Mouse (Mus musculus): ENCODE data around the gene Ugt2b5. TPM values are rescaled to one million over a fixed set of nuclear protein-coding genes. Genes with fewer than 3 reads are reported as not detected.
"Not testable (repeated sequence)": the region's sequence is repeated elsewhere in the genome, so short reads cannot be mapped to it uniquely, and the experiment has no call there.

Ugt2b5 gene
- not detected in 2 replicates for polyA plus RNA-seq (2011; ENCODE audit: insufficient read length, low read depth, missing spikeins)

GRCm38 (mm10) chr5:87140196-87140595 is at the start of gene Ugt2b5:
Ugt2b5 (minus strand) TSS chr5:87140318.
- not testable (repeated sequence) for H3K4me3 ChIP-seq (ENCODE audit: insufficient read depth, low read length); H3K27ac ChIP-seq (ENCODE audit: insufficient read depth, low read length); H3K4me1 ChIP-seq (ENCODE audit: control insufficient read depth, insufficient read depth, low read length)

- not testable (repeated sequence) for H3K4me3 ChIP-seq (ENCODE audit: insufficient read depth, low read length); H3K4me1 ChIP-seq (ENCODE audit: control insufficient read depth, insufficient read depth, low read length); H3K27ac ChIP-seq (ENCODE audit: insufficient read depth, low read length)
Measured at GRCm38 (mm10) chr5:87175780-87176179, 35.7 kb upstream of the Ugt2b5 start.

- TF ChIP-seq CTCF (IDR thresholded peaks at IDR 0.05; ENCODE audit: borderline replicate concordance, insufficient read depth, low read length) (no peak), POLR2A (IDR thresholded peaks at IDR 0.05; ENCODE audit: low read depth, low read length) (no peak)
- H3K4me3 ChIP-seq (ENCODE audit: insufficient read depth, low read length), result no peak overlapping the region
- no peak overlapping the region for H3K27ac ChIP-seq (ENCODE audit: insufficient read depth, low read length)
- no peaks in the 10 kb centered on the region for H3K4me1 ChIP-seq (ENCODE audit: control insufficient read depth, insufficient read depth, low read length)
Measured at GRCm38 (mm10) chr5:87174671-87175070, 34.6 kb upstream of the Ugt2b5 start.

GRCm38 (mm10) chr5:87147741-87148454 is 7.8 kb upstream of the Ugt2b5 start:
- no peak for TF ChIP-seq CTCF (IDR thresholded peaks at IDR 0.05; ENCODE audit: borderline replicate concordance, insufficient read depth, low read length)
- TF ChIP-seq POLR2A (IDR thresholded peaks at IDR 0.05; ENCODE audit: low read depth, low read length), result no peak
- no peak overlapping the region for H3K4me3 ChIP-seq (ENCODE audit: insufficient read depth, low read length)
- no peaks in the 10 kb centered on the region for H3K4me1 ChIP-seq (ENCODE audit: control insufficient read depth, insufficient read depth, low read length)
- no peak overlapping the region for H3K27ac ChIP-seq (ENCODE audit: insufficient read depth, low read length)

GRCm38 (mm10) chr5:87142865-87143456 is 2.8 kb upstream of the Ugt2b5 start:
- TF ChIP-seq CTCF (IDR thresholded peaks at IDR 0.05; ENCODE audit: borderline replicate concordance, insufficient read depth, low read length) (no peak), POLR2A (IDR thresholded peaks at IDR 0.05; ENCODE audit: low read depth, low read length) (no peak)
- Histone ChIP-seq H3K4me3 (ENCODE audit: insufficient read depth, low read length) (no peak overlapping the region), H3K27ac (ENCODE audit: insufficient read depth, low read length) (no peak overlapping the region), H3K4me1 (ENCODE audit: control insufficient read depth, insufficient read depth, low read length) (no peaks in the 10 kb centered on the region)

DNA sequence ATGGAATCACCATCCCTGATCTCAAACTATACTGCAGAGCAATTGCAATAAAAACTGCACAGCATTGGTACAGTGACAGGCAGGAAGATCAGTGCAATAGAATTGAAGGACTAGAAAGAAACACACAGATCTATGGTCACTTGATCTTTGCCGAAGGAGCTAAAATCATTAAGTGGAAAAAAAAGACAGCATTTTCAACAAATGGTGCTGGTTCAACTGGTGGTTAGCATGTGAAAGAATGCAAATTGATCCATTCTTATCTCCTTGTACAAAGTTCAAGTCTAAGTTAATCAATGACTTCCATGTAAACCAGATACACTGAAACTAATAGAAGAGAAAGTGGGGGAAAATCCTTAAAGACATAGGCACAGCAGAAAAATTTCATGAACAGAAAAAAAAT is 36.4 kb downstream of the Ugt2b5 start:
- not testable (repeated sequence) for H3K4me3 ChIP-seq (ENCODE audit: insufficient read depth, low read length); H3K27ac ChIP-seq (ENCODE audit: insufficient read depth, low read length); H3K4me1 ChIP-seq (ENCODE audit: control insufficient read depth, insufficient read depth, low read length)

DNA sequence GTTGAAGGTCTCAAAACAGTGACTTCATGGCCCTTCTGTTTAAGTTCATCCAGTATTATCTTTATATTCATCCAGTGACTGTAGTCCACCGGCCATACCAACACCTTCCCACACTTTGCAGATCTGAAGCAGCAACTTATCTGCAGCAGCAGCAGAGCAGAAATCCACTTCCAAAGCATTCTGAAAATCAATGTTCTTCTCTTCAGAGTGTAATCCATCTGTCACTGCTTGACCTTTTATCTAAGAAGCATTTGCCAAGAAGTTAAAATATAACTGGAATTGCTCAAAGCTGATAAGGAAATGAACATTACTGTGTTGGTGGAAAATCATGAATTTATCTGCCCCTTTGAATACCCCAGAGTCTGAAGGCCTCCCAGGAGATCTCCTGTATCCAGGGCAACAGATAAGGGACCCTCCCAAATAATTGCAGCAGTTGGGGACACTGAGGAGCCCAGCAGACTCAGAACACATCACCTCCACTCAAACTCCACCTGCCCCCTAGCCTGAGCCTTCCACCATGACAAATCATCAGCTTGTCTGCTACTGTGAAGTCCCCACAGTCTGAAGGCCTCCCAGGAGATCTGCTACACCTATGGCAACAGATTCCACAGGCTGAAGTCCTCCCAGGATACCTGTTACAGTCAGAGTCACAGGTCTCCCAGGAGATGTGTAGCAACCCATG is 47.6 kb downstream of the Ugt2b5 start, which contains the start of gene Ugt2b36:
TSS of gene Ugt2b36 (minus strand) at position 210 of the 682 bp plus-strand sequence.
- H3K27ac ChIP-seq (ENCODE audit: insufficient read depth, low read length), result no peak within 1 kb of the TSS
- H3K4me3 ChIP-seq (ENCODE audit: insufficient read depth, low read length), result no peak within 1 kb of the TSS
- H3K4me1 ChIP-seq (ENCODE audit: control insufficient read depth, insufficient read depth, low read length), result no peaks in the 10 kb centered on the region
- TF ChIP-seq CTCF (IDR thresholded peaks at IDR 0.05; ENCODE audit: borderline replicate concordance, insufficient read depth, low read length) (no peak), POLR2A (IDR thresholded peaks at IDR 0.05; ENCODE audit: low read depth, low read length) (no peak)

DNA sequence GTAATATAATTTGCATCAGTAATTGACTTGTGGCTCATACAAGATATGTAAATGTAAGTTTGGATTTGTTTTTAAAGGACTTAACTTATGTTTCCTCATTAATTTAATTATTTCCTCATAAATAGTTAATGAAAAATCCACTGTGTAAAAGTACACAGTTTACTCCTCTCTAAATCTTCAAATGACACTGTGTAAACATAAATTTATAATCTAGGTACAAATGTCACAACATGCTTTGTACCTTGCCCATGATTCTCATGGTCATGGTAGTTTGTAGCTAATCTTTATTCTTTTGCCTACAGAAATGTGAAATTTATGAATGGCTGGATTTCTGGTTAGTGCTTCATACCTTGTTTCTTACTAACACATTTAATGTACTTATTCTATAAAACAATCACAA is 49.0 kb downstream of the Ugt2b5 start:
- TF ChIP-seq CTCF (IDR thresholded peaks at IDR 0.05; ENCODE audit: borderline replicate concordance, insufficient read depth, low read length) (no peak), POLR2A (IDR thresholded peaks at IDR 0.05; ENCODE audit: low read depth, low read length) (no peak)
- Histone ChIP-seq H3K4me1 (ENCODE audit: control insufficient read depth, insufficient read depth, low read length) (no peaks in the 10 kb centered on the region), H3K27ac (ENCODE audit: insufficient read depth, low read length) (no peak overlapping the region), H3K4me3 (ENCODE audit: insufficient read depth, low read length) (no peak overlapping the region)

GRCm38 (mm10) chr5:87089264-87089663 is 50.9 kb downstream of the Ugt2b5 start:
- Histone ChIP-seq H3K4me1 (ENCODE audit: control insufficient read depth, insufficient read depth, low read length) (no peaks in the 10 kb centered on the region), H3K27ac (ENCODE audit: insufficient read depth, low read length) (no peak overlapping the region), H3K4me3 (ENCODE audit: insufficient read depth, low read length) (no peak overlapping the region)
- TF ChIP-seq CTCF (IDR thresholded peaks at IDR 0.05; ENCODE audit: borderline replicate concordance, insufficient read depth, low read length), result no peak
- TF ChIP-seq POLR2A (IDR thresholded peaks at IDR 0.05; ENCODE audit: low read depth, low read length), result no peak

DNA sequence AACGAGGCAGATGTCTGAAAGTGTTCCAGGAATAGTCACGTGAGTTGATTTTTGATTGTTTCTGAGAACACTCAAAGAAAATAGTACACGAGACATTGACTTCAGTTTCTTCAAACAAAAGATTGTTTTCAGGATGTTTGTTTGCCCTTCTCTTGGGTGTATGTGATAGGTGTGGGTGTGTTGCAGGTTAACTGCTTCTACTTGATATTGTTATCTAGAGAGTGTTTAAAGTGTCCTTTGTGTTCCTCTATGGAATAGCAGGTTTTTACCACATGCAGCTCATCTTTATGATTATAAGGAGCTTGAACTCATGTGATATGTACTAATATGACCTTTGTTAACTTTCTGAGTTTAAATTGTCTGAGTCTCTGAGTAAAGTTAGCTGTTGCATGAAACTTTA is 53.8 kb downstream of the Ugt2b5 start:
- Histone ChIP-seq H3K4me1 (ENCODE audit: control insufficient read depth, insufficient read depth, low read length) (no peaks in the 10 kb centered on the region), H3K27ac (ENCODE audit: insufficient read depth, low read length) (no peak overlapping the region), H3K4me3 (ENCODE audit: insufficient read depth, low read length) (no peak overlapping the region)
- TF ChIP-seq CTCF (IDR thresholded peaks at IDR 0.05; ENCODE audit: borderline replicate concordance, insufficient read depth, low read length), result no peak
- TF ChIP-seq POLR2A (IDR thresholded peaks at IDR 0.05; ENCODE audit: low read depth, low read length), result no peak

Other genes with a start within 250 kb of the Ugt2b5 start
- not detected in 2 replicates for gene Ugt2b34, start 233.4 kb downstream of the Ugt2b5 start, polyA plus RNA-seq (2011; ENCODE audit: insufficient read length, low read depth, missing spikeins)
- not detected in 2 replicates for gene Ugt2b1, start 213.8 kb downstream of the Ugt2b5 start, polyA plus RNA-seq (2011; ENCODE audit: insufficient read length, low read depth, missing spikeins)
- gene Ugt2b35, start 139.5 kb downstream of the Ugt2b5 start, polyA plus RNA-seq (2011; ENCODE audit: insufficient read length, low read depth, missing spikeins), result not detected in 2 replicates
- gene Ugt2b36, start 47.8 kb downstream of the Ugt2b5 start, polyA plus RNA-seq (2011; ENCODE audit: insufficient read length, low read depth, missing spikeins), result not detected in 2 replicates
- gene Ugt2b37, start 114.5 kb upstream of the Ugt2b5 start, polyA plus RNA-seq (2011; ENCODE audit: insufficient read length, low read depth, missing spikeins), result not detected in 2 replicates
- not detected in 2 replicates for gene Ugt2a3, start 196.9 kb upstream of the Ugt2b5 start, polyA plus RNA-seq (2011; ENCODE audit: insufficient read length, low read depth, missing spikeins)

Measured in embryonic fibroblast, embryonic 13.5 days (primary cell).